Mouse (Mus musculus) heart, postnatal 4 days (tissue): Measurements from ENCODE around the gene Slc6a12. TPM values are rescaled to one million over a fixed set of nuclear protein-coding genes. Genes with fewer than 3 reads are reported as not detected.
A peak's percentile ranks its signal among the peaks of the same experiment; 100 is the strongest.

Source experiments
- DNase-seq: peaks from one replicate; pipeline ENCODE4 v3.0.0; 2021
- total RNA-seq, 2 experiments: library from RNA; stranded (reverse); gene quantifications; 2 replicates each; pipeline ENCODE4 v1.2.3; 2021

Slc6a12 gene
- total RNA-seq: under 1 TPM; 0.27 to 0.29 TPM

- no peak for DNase-seq
These were observed at the start of gene Slc6a12 for GRCm38 (mm10) chr6:121343026-121343770. TSS of gene Slc6a12 (plus strand) at chr6:121343076.

GRCm38 (mm10) chr6:121299317-121299716 lies 43.6 kb upstream of the Slc6a12 start:
- DNase-seq: no peak

DNA sequence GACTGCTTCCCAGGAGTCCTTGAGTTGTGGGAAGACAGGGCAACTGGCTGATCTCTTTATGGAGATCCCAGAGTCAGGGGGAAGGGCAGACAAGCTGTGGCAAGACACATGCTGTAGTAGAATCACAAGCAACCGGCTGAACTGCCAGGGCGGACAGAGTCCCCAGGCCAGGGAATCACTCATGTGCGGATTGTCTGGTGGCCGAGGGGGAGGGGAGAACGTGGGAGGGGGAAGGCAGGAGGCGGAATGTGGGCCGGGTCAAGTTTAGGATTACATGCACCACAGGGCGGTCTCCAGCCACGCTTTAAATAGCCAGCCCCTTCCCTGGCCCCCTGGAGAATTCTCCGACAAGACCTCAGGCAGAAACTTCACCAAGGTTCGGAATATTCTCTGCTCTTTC lies 42.9 kb upstream of the Slc6a12 start, which contains the start of gene Slc6a13:
Gene Slc6a13, plus strand, starts transcription at position 274 of the 400 bp plus-strand sequence.
- DNase-seq: peak; percentile 75

DNA sequence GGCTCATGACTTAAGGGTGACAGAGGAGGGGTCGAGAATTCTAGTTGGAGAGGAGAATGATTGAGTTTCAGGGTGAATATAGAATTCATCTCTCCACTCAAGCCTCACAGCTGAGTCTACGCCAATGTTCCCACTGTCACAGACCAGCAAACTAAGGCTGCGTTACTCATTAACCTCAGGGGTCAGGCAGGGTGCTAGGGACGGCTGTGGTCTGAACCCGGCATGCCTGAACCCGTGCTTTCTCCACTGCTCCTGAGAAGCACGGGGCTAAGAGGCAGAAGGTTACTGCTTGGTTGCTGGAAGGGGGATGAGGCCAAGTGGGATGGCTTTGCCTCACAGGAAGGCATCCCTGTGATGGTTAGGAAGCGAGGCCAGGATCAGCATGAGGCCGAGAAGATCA lies 42.4 kb upstream of the Slc6a12 start:
- no peak for DNase-seq

- DNase-seq: peak; percentile 21
These were observed 39.2 kb upstream of the Slc6a12 start for GRCm38 (mm10) chr6:121303466-121304220.

DNA sequence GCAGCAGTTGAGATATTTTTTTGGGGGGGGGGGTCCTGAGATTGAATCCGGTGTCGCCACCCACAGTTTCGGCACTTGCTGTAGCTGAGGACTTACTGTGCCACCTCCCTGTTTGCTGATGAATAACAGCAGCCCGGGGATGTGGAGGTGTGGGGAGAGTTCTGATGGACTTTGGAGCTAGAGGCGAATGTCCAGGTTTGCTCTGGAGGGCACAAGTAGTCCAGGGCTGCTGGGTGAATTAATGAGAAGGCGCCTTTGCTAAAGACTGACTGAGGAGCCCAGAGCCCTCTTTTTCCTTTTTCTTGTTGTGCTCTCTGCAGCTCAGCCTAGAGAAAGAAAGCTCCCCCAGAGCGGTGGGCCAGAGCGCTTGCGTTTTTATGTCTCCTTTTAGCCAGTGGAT lies 38.2 kb upstream of the Slc6a12 start:
- no peak for DNase-seq

GRCm38 (mm10) chr6:121305571-121305970 lies 37.3 kb upstream of the Slc6a12 start:
- DNase-seq: no peak

- no peak for DNase-seq
These were observed 31.9 kb upstream of the Slc6a12 start for GRCm38 (mm10) chr6:121310984-121311383.

GRCm38 (mm10) chr6:121319099-121319498 lies 23.8 kb upstream of the Slc6a12 start:
- DNase-seq: no peak

DNA sequence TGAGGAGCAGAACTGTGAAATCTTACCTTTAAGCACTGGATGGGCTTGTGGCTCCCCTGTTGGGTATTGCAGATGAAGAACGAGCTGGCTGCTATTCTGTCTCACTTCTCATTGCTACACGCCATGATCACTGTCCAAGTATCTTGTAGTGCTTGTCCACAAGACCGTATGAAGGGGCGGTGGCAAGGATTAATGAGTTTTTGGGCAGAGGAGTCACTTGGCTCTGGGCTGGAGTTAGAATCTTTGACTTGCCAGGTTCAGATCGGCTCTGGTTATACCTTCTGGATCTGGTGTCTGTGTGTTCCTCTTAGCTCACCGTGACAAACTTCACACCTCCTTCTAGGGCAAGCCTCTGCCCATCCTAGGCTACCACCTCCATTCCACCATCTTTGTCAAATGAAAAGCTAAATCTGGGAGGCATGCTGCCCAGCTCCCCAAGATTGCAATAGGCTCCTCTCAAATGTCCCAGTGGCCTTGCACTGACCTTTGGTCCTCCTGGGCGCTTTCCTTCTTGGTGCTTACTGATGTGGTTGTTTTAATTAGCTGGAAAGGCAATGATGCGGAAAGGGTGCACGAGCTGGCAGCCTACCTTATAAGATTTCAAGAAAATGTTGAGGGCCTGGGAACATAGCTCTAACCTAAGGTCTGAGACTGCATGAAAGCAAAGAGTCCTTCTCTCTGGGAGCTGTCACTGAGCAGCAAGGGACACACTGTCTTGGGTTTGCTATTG lies 20.3 kb upstream of the Slc6a12 start:
- no peak for DNase-seq

- no peak for DNase-seq
These were observed 17.6 kb upstream of the Slc6a12 start for GRCm38 (mm10) chr6:121325298-121325697.

GRCm38 (mm10) chr6:121325740-121326139 lies 17.1 kb upstream of the Slc6a12 start:
- DNase-seq: no peak

DNA sequence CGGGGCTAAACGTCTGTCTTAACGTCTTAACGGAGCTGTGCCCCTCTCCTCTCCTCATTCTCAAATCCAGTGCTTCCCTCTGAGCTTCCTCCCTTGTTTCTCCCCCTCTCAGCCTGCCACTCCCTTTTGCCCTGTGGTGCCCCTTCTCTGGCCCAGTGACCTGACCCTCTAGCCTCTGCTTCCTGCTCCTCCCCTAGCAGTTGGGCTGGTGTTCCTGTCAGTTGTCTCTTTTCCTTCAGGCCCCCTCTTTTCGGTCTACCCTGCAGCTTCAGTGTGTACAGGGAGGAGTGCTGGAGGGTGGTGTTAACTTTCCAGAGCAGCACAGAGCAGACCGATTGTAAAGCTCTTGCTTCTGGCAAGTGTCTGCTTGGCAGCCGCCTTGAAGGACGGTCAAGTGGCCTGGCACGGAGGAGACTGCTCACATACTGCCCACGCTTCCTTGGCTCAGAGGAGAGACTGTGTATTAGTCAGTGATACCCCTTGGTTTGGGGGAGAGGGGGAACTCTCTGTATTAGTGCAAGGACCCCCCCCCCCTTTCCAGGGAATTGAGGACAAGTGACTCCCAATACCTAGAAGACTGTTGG lies 16.3 kb upstream of the Slc6a12 start:
- DNase-seq: peak; percentile 29

- DNase-seq: no peak
These were observed 14.4 kb upstream of the Slc6a12 start for GRCm38 (mm10) chr6:121328417-121328884.

- peak; percentile 36 for DNase-seq
These were observed 12.9 kb upstream of the Slc6a12 start for GRCm38 (mm10) chr6:121329848-121330508.

- no peak for DNase-seq
These were observed 7.0 kb upstream of the Slc6a12 start for GRCm38 (mm10) chr6:121335841-121336240.

DNA sequence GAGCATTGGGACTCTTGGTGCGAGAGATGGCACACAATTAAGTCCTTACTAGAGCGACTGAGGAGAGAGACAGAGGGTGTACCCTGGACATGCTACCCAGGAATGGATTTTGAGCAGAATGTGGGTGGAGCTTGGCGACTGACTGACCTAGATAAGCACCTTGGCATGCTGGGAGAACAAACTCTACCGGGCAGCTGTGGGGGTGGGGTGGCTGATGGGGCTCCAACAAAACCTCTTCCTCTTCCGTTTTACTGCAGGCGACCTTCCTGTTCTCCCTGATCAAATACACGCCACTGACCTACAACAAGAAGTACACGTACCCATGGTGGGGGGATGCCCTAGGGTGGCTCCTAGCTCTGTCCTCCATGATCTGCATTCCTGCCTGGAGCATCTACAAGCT lies 6.3 kb upstream of the Slc6a12 start:
- DNase-seq: no peak

GRCm38 (mm10) chr6:121337229-121337628 lies 5.6 kb upstream of the Slc6a12 start:
- no peak for DNase-seq

- peak; percentile 81 for DNase-seq
These were observed 4.9 kb upstream of the Slc6a12 start for GRCm38 (mm10) chr6:121337770-121338518.

DNA sequence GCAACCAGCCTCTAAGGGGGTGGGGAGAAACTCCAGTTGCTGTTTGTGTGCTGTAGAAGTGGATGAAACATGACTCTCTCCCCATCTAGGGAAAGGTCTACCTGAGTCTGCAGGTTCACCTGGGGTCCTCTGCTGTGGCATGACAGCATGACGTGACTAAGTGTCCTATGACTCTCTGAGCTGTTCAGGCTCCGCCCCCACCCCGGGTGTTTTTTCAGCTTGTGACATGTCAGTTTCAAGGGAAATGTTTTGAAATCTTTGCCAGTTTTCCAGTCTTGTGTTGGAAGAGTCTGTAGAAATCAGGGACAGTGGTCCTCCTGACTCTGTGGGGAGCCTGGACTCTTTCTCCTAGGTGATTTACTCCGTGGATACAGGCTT lies 4.4 kb upstream of the Slc6a12 start:
- DNase-seq: no peak

- DNase-seq: no peak
These were observed 1.2 kb upstream of the Slc6a12 start for GRCm38 (mm10) chr6:121341650-121342049.
